Mouse (Mus musculus): Measurements from ENCODE around the gene Tjap1.

Gene Tjap1

DNA sequence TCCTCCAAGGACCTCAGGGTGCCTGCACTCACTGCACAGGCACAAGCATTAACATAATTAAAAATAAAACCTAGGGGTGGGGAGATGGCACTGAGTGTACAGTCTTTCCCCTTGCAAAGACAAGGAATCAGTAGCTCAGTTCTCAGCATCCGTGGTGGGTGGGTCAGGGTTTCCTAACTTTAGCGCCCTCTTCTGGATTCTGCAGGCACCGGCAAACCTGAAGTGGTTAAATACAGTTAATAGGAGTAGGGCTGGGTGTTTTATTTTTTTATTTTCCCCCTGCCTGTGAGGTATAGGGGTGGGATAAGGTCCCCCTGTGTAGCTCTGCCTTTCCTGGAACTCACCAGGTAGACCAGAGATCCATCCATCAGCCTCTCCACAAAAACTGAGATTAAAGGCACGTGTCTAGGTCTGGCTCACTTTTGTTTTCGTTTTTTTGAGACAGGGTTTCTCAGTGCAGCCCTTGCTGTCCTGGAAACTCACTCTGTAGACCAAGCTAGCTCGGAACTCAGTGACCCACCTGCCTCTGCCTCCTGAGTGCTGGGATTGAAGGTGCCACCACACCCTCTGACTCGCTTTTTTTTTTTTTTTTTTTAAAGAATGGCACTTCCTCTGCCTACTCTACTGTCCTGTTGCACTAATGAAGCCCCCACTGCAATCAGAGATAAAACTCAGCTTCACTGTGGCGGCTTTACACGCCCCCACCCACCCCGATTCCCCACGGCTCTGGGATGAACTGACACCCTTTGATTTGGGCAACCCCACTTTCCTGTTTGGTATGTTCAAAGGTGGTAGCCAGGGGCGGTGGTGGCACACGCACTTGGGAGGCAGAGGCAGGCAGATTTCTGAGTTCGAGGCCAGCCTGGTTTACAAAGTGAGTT is 30.0 kb downstream of the Tjap1 start:
- DNase-seq, result peak; percentile 51 to 54

GRCm38 (mm10) chr17:46251174-46251573 is 31.7 kb downstream of the Tjap1 start:
- peak in 1 of 2 experiments; percentile 18 for DNase-seq

DNA sequence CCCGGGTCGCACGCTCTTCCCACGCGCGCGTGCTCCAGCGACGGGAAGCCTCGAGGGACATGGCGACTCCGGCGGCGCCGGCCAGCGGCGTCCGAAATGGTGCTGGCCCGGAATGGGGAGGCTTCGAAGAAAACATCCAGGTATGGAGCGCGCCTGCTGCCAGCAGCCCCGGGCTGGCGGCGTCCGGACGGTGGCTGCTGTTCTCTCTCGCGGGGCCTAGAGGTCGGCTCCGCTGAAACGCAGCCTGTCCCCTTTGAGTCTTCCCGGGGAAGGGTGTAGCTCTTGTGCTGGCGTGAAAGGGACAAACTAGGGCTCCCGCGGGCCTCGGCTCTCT is 34.7 kb downstream of the Tjap1 start:
- DNase-seq, result no peak

DNA sequence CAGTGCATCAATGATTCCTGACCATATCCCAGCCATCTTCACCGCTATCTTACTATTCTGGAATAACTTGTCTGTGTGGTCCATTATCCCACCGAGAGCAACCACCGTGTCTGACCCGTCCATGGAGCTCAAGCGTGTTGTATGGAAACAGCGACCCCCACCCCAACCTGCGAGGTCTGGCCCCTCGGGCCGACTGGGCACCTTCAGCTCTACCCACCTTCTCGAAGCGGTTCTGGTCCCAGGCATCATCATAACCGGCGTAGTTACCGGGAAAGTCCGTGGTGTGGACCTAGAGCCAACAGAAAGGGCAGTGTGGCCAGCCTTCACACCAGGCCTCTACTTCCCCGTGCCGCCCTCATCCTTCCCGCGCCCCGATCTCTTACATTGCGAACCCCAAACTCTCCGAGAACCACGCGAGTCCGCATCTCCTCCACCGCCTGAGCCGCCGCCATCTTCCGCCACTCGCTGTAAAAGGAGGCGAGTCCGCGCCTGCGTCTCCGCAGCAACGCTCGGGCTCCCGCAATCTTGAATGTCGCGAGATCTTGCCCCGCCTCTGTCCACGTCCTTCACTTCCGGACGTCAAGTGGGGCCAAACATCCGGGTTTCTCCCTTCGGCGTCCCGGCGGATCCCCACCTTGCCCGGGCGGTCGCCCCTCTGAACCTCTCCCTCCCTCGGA is 35.2 kb downstream of the Tjap1 start, which contains the start of the genes Polr1c and Yipf3:
Gene Polr1c, minus strand, starts transcription at position 543 of the 677 bp plus-strand sequence.
Gene Yipf3, plus strand, starts transcription at position 569 of the 677 bp plus-strand sequence.
- DNase-seq, result peak; percentile 97 to 98

DNA sequence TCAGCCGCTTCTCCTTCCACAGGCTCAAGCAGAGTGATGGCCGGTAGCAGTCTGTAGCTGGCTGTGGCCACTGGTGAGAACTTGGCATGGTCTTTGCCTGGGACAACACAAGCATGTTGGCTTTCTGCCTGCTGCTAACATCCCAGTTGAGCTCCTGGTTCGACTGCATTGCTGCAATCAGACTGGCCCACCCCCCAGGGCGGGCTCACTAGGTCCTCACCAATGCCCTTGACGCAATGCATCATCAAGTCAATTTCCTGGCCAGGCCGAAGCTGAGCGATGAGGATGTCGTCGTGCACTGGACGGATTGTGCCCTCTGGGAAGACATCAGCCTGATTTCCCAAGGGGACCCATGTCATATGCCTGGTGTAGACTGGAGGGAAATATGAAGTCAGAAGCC is 38.2 kb downstream of the Tjap1 start:
- no peak for DNase-seq

GRCm38 (mm10) chr17:46243624-46244023 is 39.2 kb downstream of the Tjap1 start:
- DNase-seq, result peak; percentile 45 to 77

DNA sequence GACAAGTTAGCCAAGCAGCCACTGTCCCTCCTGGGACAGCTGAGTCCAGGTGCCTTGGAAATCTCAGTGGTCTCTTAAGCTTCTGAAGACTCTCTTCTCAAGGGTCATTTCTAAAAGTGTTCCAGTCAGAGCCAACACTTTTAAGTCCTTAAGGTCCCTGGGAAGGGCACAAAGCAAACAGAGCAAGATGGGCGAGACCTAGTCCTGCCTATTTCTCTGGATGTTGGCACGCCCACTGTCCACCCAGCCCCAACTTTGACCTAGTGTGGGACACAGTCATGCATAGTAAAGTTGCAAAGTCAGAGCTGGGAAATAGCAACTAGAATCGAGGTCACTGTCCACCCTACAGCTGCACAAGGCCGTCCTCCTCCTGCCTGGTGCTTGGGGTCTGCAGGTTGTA is 39.8 kb downstream of the Tjap1 start:
- peak; percentile 29 to 64 for DNase-seq

GRCm38 (mm10) chr17:46242274-46242673 is 40.6 kb downstream of the Tjap1 start:
- no peak for DNase-seq

DNA sequence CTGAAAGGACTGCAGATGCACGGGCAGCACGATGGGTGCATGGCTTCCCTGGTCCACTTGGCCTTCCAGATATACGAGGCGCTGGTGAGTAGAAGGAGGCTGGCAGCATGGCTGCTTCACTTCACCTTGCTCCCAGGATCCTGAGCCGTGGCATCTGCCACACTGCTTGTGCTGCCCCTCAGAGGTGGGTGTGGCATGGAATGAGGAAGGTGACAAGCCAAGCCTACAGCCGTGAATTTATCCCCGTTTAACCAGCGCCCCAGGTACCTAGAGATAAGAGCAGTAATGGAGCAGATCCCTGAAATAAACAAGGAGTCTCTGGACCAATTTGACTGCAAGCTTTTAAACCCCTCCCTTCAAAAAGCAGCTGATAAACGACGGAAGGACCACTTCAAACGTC is 41.4 kb downstream of the Tjap1 start:
- no peak for DNase-seq

- no peak for DNase-seq
Measured at GRCm38 (mm10) chr17:46239516-46240114, 43.2 kb downstream of the Tjap1 start.

DNA sequence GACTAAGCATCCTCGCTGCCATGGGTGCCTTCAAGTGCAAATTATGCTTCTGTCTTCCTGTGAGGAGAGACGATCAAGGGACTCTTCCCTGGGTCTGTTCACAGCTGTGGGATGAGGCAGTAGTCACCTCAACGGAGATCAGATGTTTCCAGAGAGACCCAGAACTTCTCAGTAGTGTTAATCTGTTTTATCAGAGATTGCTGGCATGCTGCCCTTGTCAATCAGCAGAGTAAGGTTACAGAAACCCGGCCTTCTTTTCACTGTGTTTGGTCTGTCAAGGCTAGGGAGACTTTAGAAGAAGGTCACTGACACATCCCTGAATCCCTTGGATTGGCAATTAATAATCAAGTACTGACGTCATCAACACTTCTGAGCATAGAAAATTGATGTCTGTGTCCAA is 45.3 kb downstream of the Tjap1 start:
- no peak for DNase-seq

DNA sequence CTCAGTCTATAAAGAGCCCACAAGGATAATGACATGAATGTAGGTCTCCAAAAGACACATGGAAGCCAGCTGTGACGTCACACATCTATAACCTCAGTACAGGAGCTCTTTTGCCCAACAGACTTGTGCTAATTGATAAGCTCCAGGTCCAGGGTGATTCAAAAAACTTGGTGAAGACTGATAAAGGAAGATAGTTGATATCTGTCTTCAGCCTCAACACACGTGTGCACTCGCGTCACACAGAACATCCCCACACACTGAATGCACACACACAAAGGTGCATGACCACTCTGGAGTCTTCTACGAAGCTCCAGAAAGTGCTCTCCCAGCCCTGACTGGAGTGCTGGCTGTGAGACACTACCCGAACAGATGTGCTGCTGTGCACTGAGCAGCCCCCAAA is 45.7 kb downstream of the Tjap1 start:
- DNase-seq, result no peak

- no peak for DNase-seq
Measured at GRCm38 (mm10) chr17:46236067-46236466, 46.8 kb downstream of the Tjap1 start.

- no peak for DNase-seq
Measured at GRCm38 (mm10) chr17:46227576-46227975, 55.2 kb downstream of the Tjap1 start.

DNA sequence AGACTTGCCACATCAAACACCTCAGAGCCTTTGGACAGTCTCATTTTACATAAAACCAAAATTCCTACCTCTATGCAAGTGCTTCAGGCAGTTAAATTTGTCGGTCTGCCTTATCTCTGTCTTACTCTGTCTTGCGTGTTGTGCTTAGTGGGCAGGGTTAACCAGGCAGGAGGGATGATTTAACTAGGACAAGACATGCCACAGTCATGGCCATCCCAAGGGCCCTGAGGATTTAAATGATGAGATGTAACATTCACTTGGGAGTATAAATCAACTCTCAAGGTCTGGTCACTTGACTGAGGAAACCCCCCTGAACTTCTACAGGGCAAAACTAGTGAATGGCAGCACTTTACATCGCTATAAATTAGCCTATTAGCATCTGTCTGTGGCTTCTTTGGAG is 61.2 kb downstream of the Tjap1 start:
- DNase-seq, result no peak

DNA sequence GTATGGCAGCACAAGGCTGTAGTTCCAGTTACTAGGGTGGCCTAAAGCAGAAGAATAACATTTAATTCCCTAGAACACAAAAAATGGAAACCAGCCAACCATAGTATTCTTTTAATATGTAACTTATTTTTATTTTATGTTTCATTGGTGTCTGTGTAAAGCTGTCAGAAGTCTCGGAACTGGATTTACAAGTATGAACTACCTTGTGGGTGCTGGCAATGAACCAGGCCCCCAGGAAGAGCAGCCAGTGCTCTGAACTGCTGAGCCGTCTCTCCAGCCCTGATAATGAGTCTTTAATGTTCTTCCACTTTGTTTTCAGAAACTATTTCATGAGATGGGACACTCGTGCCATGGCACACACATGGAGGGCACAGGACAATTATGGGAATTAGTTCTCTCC is 72.3 kb downstream of the Tjap1 start:
- DNase-seq, result peak; percentile 13 to 52

All from kidney, postnatal 25 days (tissue).